Mouse (Mus musculus): ENCODE data around the gene Klhl10. TPM values are rescaled to one million over a fixed set of nuclear protein-coding genes. Genes with fewer than 3 reads are reported as not detected.

Gene Klhl10
- total RNA-seq, 2 experiments from 2014 or later = 0.33 TPM; not detected in 1

GRCm38 (mm10) chr11:100457711-100458110 lies 16.0 kb downstream of the Klhl10 start:
- ATAC-seq (replicated peaks; ENCODE audit: poor library complexity) = no peak

GRCm38 (mm10) chr11:100462699-100463098 lies 21.0 kb downstream of the Klhl10 start:
- no peak for ATAC-seq (replicated peaks; ENCODE audit: poor library complexity)

GRCm38 (mm10) chr11:100465229-100465792 lies 23.6 kb downstream of the Klhl10 start:
- ATAC-seq (replicated peaks; ENCODE audit: poor library complexity) = peak; percentile 63

- ATAC-seq (replicated peaks; ENCODE audit: poor library complexity) = no peak
These were observed 24.1 kb downstream of the Klhl10 start for GRCm38 (mm10) chr11:100465833-100466232.

- ATAC-seq (replicated peaks; ENCODE audit: poor library complexity) = 0 out of 2 replicates have a peak, but pooled peaks have one; percentile 5
These were observed 29.9 kb downstream of the Klhl10 start for GRCm38 (mm10) chr11:100471352-100472196.

- ATAC-seq (replicated peaks; ENCODE audit: poor library complexity) = peak; percentile 97
These were observed 30.6 kb downstream of the Klhl10 start, which contains the start of gene Klhl11 for GRCm38 (mm10) chr11:100472197-100472934. Gene Klhl11 (minus strand): TSS chr11:100472741.

- ATAC-seq (replicated peaks; ENCODE audit: poor library complexity) = peak; percentile 32
These were observed 31.2 kb downstream of the Klhl10 start for GRCm38 (mm10) chr11:100472935-100473295.

- ATAC-seq (replicated peaks; ENCODE audit: poor library complexity) = no peak
These were observed 34.6 kb downstream of the Klhl10 start for GRCm38 (mm10) chr11:100476281-100476680.

- no peak for ATAC-seq (replicated peaks; ENCODE audit: poor library complexity)
These were observed 37.4 kb downstream of the Klhl10 start for GRCm38 (mm10) chr11:100479152-100479551.

GRCm38 (mm10) chr11:100484461-100484860 lies 42.7 kb downstream of the Klhl10 start:
- no peak for ATAC-seq (replicated peaks; ENCODE audit: poor library complexity)

- ATAC-seq (replicated peaks; ENCODE audit: poor library complexity) = peak; percentile 92
These were observed 44.3 kb downstream of the Klhl10 start for GRCm38 (mm10) chr11:100485801-100486538.

GRCm38 (mm10) chr11:100490951-100491350 lies 49.2 kb downstream of the Klhl10 start:
- ATAC-seq (replicated peaks; ENCODE audit: poor library complexity) = no peak

- no peak for ATAC-seq (replicated peaks; ENCODE audit: poor library complexity)
These were observed 52.1 kb downstream of the Klhl10 start for GRCm38 (mm10) chr11:100493771-100494170.

GRCm38 (mm10) chr11:100500241-100500640 lies 58.5 kb downstream of the Klhl10 start:
- ATAC-seq (replicated peaks; ENCODE audit: poor library complexity) = no peak

GRCm38 (mm10) chr11:100500651-100501050 lies 58.9 kb downstream of the Klhl10 start:
- no peak for ATAC-seq (replicated peaks; ENCODE audit: poor library complexity)

GRCm38 (mm10) chr11:100501321-100501720 lies 59.6 kb downstream of the Klhl10 start:
- no peak for ATAC-seq (replicated peaks; ENCODE audit: poor library complexity)

GRCm38 (mm10) chr11:100504990-100505660 lies 63.4 kb downstream of the Klhl10 start:
- ATAC-seq (replicated peaks; ENCODE audit: poor library complexity) = no peak

GRCm38 (mm10) chr11:100505997-100506396 lies 64.3 kb downstream of the Klhl10 start:
- no peak for ATAC-seq (replicated peaks; ENCODE audit: poor library complexity)
